Mouse (Mus musculus): ENCODE measurements around the gene Pou3f3. TPM values are rescaled to one million over a fixed set of nuclear protein-coding genes. Genes with fewer than 3 reads are reported as not detected.

Pou3f3 gene
- polyA plus RNA-seq, 1 experiment: 0.09 TPM

GRCm38 (mm10) chr1:42713104-42713932 lies 17.8 kb downstream of the Pou3f3 start:
- Histone ChIP-seq H3K27me3 (ENCODE audit: control insufficient read depth, insufficient read depth, low read length) (peaks cover 15% of the 10 kb centered on the region), H3K4me3 (ENCODE audit: control insufficient read depth, insufficient read depth, low read length) (no peak overlapping the region), H3K36me3 (ENCODE audit: control insufficient read depth, insufficient read depth, low read length) (no peaks in the 10 kb centered on the region), H3K4me1 (replicated peaks; ENCODE audit: control insufficient read depth, insufficient read depth, low read length) (no peaks in the 10 kb centered on the region), H3K27ac (ENCODE audit: control insufficient read depth, insufficient read depth, low read length) (no peak overlapping the region)
- WGBS: 3% methylated on average over 46 of the region's 46 CpGs
- no peak for DNase-seq
- TF ChIP-seq POLR2A (IDR thresholded peaks at IDR 0.05; ENCODE audit: control insufficient read depth, extremely low read depth, insufficient read depth, low read length, poor library complexity): no peak
- TF ChIP-seq CTCF (IDR thresholded peaks at IDR 0.05; ENCODE audit: borderline replicate concordance, control insufficient read depth, extremely low read depth, insufficient read depth, low read length, poor library complexity): no peak

- 5% methylated on average over 26 of the region's 31 CpGs for WGBS
- H3K27ac ChIP-seq (ENCODE audit: control insufficient read depth, insufficient read depth, low read length): no peak overlapping the region
- no peak for DNase-seq
- TF ChIP-seq CTCF (IDR thresholded peaks at IDR 0.05; ENCODE audit: borderline replicate concordance, control insufficient read depth, extremely low read depth, insufficient read depth, low read length, poor library complexity) (no peak), POLR2A (IDR thresholded peaks at IDR 0.05; ENCODE audit: control insufficient read depth, extremely low read depth, insufficient read depth, low read length, poor library complexity) (no peak)
- H3K4me3 ChIP-seq (ENCODE audit: control insufficient read depth, insufficient read depth, low read length): no peak overlapping the region
- H3K36me3 ChIP-seq (ENCODE audit: control insufficient read depth, insufficient read depth, low read length): no peaks in the 10 kb centered on the region
- no peaks in the 10 kb centered on the region for H3K4me1 ChIP-seq (replicated peaks; ENCODE audit: control insufficient read depth, insufficient read depth, low read length)
- H3K27me3 ChIP-seq (ENCODE audit: control insufficient read depth, insufficient read depth, low read length): peaks cover 15% of the 10 kb centered on the region
Observed at GRCm38 (mm10) chr1:42714016-42714931, 18.7 kb downstream of the Pou3f3 start.

DNA sequence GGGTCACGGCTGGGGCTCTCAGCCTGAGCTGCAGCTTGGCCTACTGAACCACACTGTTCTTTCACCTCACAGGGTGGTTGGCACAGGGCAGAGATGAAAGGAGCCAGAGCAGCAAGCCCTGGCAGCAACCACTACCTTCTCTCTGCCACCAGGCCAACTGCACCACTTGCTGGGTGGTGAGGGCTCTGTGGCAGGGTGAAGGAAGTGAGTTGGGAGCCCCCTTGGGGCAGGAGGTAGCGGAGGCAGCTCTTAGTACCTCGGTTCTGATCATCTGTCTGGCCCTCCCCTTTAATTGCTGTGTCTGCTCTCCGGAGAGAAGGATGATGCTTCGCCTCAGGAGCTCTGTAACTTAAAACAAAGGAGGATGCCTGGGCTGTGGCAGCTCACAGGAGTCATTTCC lies 23.0 kb downstream of the Pou3f3 start:
- 33% methylated on average over 5 of the region's 5 CpGs for WGBS
- H3K4me3 ChIP-seq (ENCODE audit: control insufficient read depth, insufficient read depth, low read length): no peak overlapping the region
- H3K27me3 ChIP-seq (ENCODE audit: control insufficient read depth, insufficient read depth, low read length): peaks cover 3% of the 10 kb centered on the region; the same call in 1 of the 2 replicates
- TF ChIP-seq POLR2A (IDR thresholded peaks at IDR 0.05; ENCODE audit: control insufficient read depth, extremely low read depth, insufficient read depth, low read length, poor library complexity) (no peak), CTCF (IDR thresholded peaks at IDR 0.05; ENCODE audit: borderline replicate concordance, control insufficient read depth, extremely low read depth, insufficient read depth, low read length, poor library complexity) (no peak)
- no peaks in the 10 kb centered on the region for H3K4me1 ChIP-seq (replicated peaks; ENCODE audit: control insufficient read depth, insufficient read depth, low read length)
- no peaks in the 10 kb centered on the region for H3K36me3 ChIP-seq (ENCODE audit: control insufficient read depth, insufficient read depth, low read length)
- no peak overlapping the region for H3K27ac ChIP-seq (ENCODE audit: control insufficient read depth, insufficient read depth, low read length)
- no peak for DNase-seq

DNA sequence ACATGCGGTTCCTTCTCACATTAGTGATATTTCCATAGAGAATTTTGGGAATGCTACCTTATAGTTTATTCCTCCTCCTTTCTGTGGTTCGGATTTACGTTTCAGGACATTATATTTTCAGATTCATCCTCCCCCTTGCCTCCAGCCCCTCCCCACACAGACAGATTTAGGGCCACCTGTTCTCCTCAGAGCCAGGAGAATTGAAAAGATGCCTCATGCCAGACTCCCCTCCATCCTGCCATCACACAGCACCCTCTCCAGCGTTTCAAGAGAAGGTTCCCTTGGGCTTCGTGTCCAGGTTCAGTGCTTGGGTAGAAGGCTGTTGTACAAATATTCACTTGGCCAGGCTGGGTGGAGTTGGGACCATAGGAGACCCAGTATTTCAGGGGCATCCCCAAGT lies 25.8 kb downstream of the Pou3f3 start:
- no peaks in the 10 kb centered on the region; the same call in 1 of the 2 replicates for H3K27me3 ChIP-seq (ENCODE audit: control insufficient read depth, insufficient read depth, low read length)
- H3K4me3 ChIP-seq (ENCODE audit: control insufficient read depth, insufficient read depth, low read length): no peak overlapping the region
- no peak overlapping the region for H3K27ac ChIP-seq (ENCODE audit: control insufficient read depth, insufficient read depth, low read length)
- no peaks in the 10 kb centered on the region for H3K36me3 ChIP-seq (ENCODE audit: control insufficient read depth, insufficient read depth, low read length)
- H3K4me1 ChIP-seq (replicated peaks; ENCODE audit: control insufficient read depth, insufficient read depth, low read length): no peaks in the 10 kb centered on the region
- no peak for DNase-seq
- TF ChIP-seq CTCF (IDR thresholded peaks at IDR 0.05; ENCODE audit: borderline replicate concordance, control insufficient read depth, extremely low read depth, insufficient read depth, low read length, poor library complexity) (no peak), POLR2A (IDR thresholded peaks at IDR 0.05; ENCODE audit: control insufficient read depth, extremely low read depth, insufficient read depth, low read length, poor library complexity) (no peak)
- 74% methylated on average over 5 of the region's 5 CpGs for WGBS

DNA sequence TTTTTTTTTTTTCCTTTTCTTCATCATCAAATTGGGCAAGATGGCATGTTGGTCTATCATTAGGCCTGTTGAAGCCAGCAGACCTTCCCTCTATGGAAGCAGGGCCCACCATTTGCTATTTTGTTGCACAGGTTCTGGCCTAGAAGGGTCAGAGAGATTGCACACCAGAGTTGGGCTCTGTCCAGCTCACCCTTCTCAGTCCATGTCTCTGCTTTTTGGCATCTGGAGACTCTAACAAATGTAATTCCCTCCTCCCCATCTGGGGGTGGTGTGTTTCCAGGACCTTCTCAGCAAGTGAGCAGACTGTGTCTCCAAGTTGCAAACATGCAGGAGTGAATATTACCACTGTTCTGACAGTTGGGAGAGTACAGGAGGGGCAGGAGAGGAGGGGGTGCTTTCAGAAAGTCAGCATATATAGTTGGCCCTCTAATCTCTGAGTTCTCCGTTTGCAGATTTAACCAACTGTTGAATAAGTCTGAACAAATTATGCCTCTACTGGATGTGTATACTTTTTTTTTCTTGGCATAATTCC lies 28.3 kb downstream of the Pou3f3 start:
- 98% methylated on average over 1 of the region's 1 CpGs for WGBS
- Histone ChIP-seq H3K4me3 (ENCODE audit: control insufficient read depth, insufficient read depth, low read length) (no peak overlapping the region), H3K27me3 (ENCODE audit: control insufficient read depth, insufficient read depth, low read length) (no peaks in the 10 kb centered on the region), H3K4me1 (replicated peaks; ENCODE audit: control insufficient read depth, insufficient read depth, low read length) (no peaks in the 10 kb centered on the region), H3K27ac (ENCODE audit: control insufficient read depth, insufficient read depth, low read length) (no peak overlapping the region), H3K36me3 (ENCODE audit: control insufficient read depth, insufficient read depth, low read length) (no peaks in the 10 kb centered on the region)
- TF ChIP-seq CTCF (IDR thresholded peaks at IDR 0.05; ENCODE audit: borderline replicate concordance, control insufficient read depth, extremely low read depth, insufficient read depth, low read length, poor library complexity) (no peak), POLR2A (IDR thresholded peaks at IDR 0.05; ENCODE audit: control insufficient read depth, extremely low read depth, insufficient read depth, low read length, poor library complexity) (no peak)
- no peak for DNase-seq

DNA sequence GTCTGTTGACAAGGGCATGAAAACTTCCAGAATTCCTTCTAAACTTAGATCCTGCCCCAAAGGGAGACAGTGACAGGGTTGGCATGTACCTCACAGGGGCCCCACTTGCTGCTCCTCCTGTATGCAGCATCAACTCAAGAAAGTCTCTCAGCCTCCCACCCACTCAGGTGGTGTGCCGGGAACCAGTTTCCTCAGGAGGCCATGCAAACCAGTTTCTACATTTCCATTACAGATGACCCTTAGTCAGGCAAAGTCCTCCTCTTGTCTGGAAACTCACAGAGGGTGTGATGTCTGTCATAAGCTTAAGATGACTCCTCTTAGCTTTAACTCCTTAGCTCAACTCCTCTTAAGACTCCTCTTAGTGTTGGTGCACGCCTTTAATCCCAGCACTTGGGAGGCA lies 29.3 kb downstream of the Pou3f3 start:
- Histone ChIP-seq H3K36me3 (ENCODE audit: control insufficient read depth, insufficient read depth, low read length) (no peaks in the 10 kb centered on the region), H3K27ac (ENCODE audit: control insufficient read depth, insufficient read depth, low read length) (no peak overlapping the region), H3K4me1 (replicated peaks; ENCODE audit: control insufficient read depth, insufficient read depth, low read length) (no peaks in the 10 kb centered on the region), H3K27me3 (ENCODE audit: control insufficient read depth, insufficient read depth, low read length) (no peaks in the 10 kb centered on the region), H3K4me3 (ENCODE audit: control insufficient read depth, insufficient read depth, low read length) (no peak overlapping the region)
- 91% methylated on average over 2 of the region's 2 CpGs for WGBS
- no peak for DNase-seq
- TF ChIP-seq POLR2A (IDR thresholded peaks at IDR 0.05; ENCODE audit: control insufficient read depth, extremely low read depth, insufficient read depth, low read length, poor library complexity) (no peak), CTCF (IDR thresholded peaks at IDR 0.05; ENCODE audit: borderline replicate concordance, control insufficient read depth, extremely low read depth, insufficient read depth, low read length, poor library complexity) (no peak)
